Mouse (Mus musculus): ENCODE data around the gene Ptprb. TPM values are rescaled to one million over a fixed set of nuclear protein-coding genes. Genes with fewer than 3 reads are reported as not detected.

Ptprb gene
- polyA plus RNA-seq, 1 experiment = 2.8 TPM

DNA sequence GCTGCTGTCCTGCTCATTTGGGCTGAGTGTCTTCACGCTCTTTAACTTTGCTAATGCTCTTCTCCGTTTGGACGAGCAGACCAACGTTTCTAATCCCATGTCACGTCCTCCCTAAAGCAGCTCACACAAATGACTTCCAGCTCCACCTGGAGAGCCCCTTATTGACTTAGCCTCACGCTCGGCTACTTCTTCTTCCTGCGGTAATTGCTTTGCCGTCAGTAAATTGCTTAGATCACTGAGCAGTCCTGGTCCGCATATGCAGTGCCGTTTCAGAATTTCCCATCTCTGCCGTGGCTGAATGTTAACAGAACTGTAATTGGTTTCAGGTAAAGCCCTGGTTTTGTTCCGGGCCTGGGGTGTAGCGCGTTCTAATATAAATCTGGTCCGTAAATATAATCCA is 58.3 kb downstream of the Ptprb start:
- WGBS = 85% methylated on average over 16 of the region's 16 CpGs
- H3K4me1 ChIP-seq (ENCODE audit: control insufficient read depth, insufficient read depth, low read length) = no peaks in the 10 kb centered on the region
- no peak overlapping the region for H3K4me3 ChIP-seq (replicated peaks; ENCODE audit: control insufficient read depth, low read depth, low read length)
- H3K27ac ChIP-seq (ENCODE audit: control insufficient read depth, insufficient read depth, low read depth, low read length, poor library complexity) = no peak overlapping the region
- no peak for TF ChIP-seq CTCF (IDR thresholded peaks at IDR 0.05; ENCODE audit: control insufficient read depth, insufficient read depth, low read length)

DNA sequence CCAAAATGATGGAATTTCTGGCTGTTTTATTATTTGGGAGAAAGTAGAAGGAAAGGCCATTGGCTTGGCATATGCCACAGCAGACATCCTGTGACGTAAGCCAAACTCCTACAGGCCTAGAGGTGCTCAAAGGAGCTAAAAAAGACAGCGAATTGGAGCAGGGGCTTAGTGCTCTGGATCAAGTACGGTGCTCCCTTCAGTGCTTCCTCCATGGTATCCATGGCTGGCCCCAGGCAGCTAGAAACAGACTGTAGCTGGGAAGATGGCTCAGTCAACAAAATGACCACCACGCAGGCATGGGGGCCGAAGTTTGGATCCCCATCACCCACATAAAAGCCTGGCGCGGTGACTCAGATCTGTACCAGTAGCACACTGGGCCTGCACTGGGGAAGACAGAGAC is 58.8 kb downstream of the Ptprb start:
- no peak for TF ChIP-seq POLR2A (IDR thresholded peaks at IDR 0.05; ENCODE audit: borderline replicate concordance, control insufficient read depth, low read depth, low read length)
- TF ChIP-seq CTCF (IDR thresholded peaks at IDR 0.05; ENCODE audit: control insufficient read depth, insufficient read depth, low read length) = no peak
- Histone ChIP-seq H3K4me3 (replicated peaks; ENCODE audit: control insufficient read depth, low read depth, low read length) (no peak overlapping the region), H3K4me1 (ENCODE audit: control insufficient read depth, insufficient read depth, low read length) (no peaks in the 10 kb centered on the region), H3K27ac (ENCODE audit: control insufficient read depth, insufficient read depth, low read depth, low read length, poor library complexity) (no peak overlapping the region)
- WGBS = 88% methylated on average over 7 of the region's 7 CpGs

DNA sequence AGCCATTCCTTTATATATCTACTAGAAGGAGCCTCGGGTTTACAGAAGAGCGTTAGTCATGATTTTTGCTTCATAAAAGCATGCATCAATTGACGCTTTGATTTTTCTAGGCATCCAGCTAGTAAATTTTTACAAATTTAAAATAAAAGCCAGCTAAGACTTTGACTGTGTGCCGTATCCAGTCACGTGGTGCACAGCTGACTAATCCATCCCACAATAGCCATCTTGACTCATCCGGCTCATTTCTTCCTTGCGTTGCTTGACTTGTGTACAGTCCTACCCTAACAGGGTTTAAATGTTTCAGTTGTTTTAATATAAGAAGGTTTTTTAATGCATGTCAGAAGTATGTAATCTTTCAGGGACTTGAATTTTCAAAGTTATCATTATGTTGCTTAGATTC is 60.0 kb downstream of the Ptprb start:
- TF ChIP-seq POLR2A (IDR thresholded peaks at IDR 0.05; ENCODE audit: borderline replicate concordance, control insufficient read depth, low read depth, low read length) (no peak), CTCF (IDR thresholded peaks at IDR 0.05; ENCODE audit: control insufficient read depth, insufficient read depth, low read length) (no peak)
- WGBS = 85% methylated on average over 7 of the region's 7 CpGs
- no peaks in the 10 kb centered on the region for H3K4me1 ChIP-seq (ENCODE audit: control insufficient read depth, insufficient read depth, low read length)
- H3K4me3 ChIP-seq (replicated peaks; ENCODE audit: control insufficient read depth, low read depth, low read length) = no peak overlapping the region
- H3K27ac ChIP-seq (ENCODE audit: control insufficient read depth, insufficient read depth, low read depth, low read length, poor library complexity) = no peak overlapping the region

DNA sequence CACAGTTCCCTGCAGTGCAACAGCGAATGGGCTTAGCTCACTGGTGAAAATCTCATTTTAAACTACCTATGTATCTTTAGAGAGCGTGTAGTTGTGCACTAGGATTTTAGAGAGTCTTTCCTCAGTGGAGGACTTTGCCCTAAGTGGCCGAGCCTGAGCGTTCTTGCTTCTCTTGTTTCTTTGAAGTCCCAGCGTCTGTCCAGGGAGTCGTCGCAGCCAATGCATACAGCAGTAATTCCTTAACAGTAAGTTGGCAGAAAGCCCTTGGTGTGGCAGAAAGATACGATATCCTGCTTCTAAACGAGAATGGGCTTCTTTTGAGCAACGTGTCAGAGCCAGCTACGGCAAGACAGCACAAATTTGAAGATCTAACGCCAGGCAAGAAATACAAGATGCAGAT is 65.9 kb downstream of the Ptprb start:
- Histone ChIP-seq H3K27ac (ENCODE audit: control insufficient read depth, insufficient read depth, low read depth, low read length, poor library complexity) (no peak overlapping the region), H3K4me1 (ENCODE audit: control insufficient read depth, insufficient read depth, low read length) (no peaks in the 10 kb centered on the region), H3K4me3 (replicated peaks; ENCODE audit: control insufficient read depth, low read depth, low read length) (no peak overlapping the region)
- TF ChIP-seq CTCF (IDR thresholded peaks at IDR 0.05; ENCODE audit: control insufficient read depth, insufficient read depth, low read length) = no peak
- no peak for TF ChIP-seq POLR2A (IDR thresholded peaks at IDR 0.05; ENCODE audit: borderline replicate concordance, control insufficient read depth, low read depth, low read length)
- WGBS = 86% methylated on average over 12 of the region's 12 CpGs

DNA sequence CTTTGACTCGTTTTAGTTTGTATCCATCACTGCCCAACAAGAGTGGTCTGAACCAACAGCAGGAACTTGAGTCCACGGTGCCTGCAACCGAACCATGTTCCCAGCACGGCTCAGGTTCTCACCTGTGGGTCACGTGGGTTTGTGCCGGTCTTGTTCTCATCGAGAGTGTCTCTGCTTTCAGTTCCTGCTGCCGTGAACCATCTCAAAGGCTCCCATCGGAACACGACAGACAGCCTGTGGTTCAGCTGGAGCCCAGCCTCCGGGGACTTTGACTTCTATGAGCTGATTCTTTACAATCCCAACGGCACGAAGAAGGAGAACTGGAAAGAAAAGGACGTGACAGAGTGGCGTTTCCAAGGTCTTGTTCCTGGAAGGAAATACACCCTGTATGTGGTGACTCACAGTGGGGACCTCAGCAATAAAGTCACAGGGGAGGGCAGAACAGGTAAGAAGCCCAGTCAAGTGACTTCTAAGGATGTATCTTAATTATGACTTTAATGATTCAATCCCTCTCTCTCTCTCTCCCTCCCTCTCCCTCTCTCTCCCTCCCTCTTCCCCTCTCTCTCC is 71.4 kb downstream of the Ptprb start:
- WGBS = 79% methylated on average over 15 of the region's 15 CpGs
- H3K27ac ChIP-seq (ENCODE audit: control insufficient read depth, insufficient read depth, low read depth, low read length, poor library complexity) = no peak overlapping the region
- no peaks in the 10 kb centered on the region for H3K4me1 ChIP-seq (ENCODE audit: control insufficient read depth, insufficient read depth, low read length)
- H3K4me3 ChIP-seq (replicated peaks; ENCODE audit: control insufficient read depth, low read depth, low read length) = no peak overlapping the region
- TF ChIP-seq CTCF (IDR thresholded peaks at IDR 0.05; ENCODE audit: control insufficient read depth, insufficient read depth, low read length) (no peak), POLR2A (IDR thresholded peaks at IDR 0.05; ENCODE audit: borderline replicate concordance, control insufficient read depth, low read depth, low read length) (no peak)

DNA sequence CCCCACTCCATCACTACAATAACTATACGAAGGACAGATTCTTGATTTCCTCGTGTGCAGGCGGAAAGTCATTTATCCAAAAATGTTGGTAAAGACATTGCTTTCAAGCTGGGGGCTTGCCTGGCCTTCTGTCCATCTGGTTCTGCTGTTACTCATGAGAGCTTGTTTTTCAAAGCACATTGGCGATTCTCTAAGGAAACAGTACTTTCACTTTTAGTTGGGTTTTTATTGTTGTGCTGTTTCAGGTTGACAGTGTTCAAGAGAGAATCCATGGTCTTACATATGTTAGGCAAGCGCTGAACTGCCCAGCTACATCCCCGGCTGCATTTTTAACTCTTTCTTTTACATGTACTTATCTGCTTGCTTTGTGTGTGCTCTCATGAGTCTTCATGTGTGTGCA is 73.7 kb downstream of the Ptprb start:
- no peak for TF ChIP-seq POLR2A (IDR thresholded peaks at IDR 0.05; ENCODE audit: borderline replicate concordance, control insufficient read depth, low read depth, low read length)
- H3K4me1 ChIP-seq (ENCODE audit: control insufficient read depth, insufficient read depth, low read length) = no peaks in the 10 kb centered on the region
- WGBS = 84% methylated on average over 6 of the region's 6 CpGs

DNA sequence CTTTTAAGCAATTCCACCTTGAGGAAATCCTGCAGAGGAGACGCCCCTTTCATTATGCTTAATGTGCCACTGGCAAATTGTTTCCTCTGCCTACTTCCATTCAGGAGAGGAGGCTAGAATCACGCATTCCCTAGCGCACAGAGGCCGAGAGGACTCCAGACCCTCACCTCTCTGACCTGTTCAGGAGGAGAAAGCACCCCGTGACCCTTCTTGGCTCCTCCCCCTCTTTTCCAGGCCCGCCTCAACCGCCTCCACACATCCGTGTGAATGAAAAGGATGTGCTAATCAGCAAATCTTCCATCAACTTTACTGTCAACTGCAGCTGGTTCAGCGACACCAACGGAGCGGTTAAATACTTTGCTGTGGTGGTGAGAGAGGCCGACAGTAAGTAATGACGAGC is 75.2 kb downstream of the Ptprb start:
- WGBS = 85% methylated on average over 13 of the region's 13 CpGs
- Histone ChIP-seq H3K4me3 (replicated peaks; ENCODE audit: control insufficient read depth, low read depth, low read length) (no peak overlapping the region), H3K4me1 (ENCODE audit: control insufficient read depth, insufficient read depth, low read length) (no peaks in the 10 kb centered on the region), H3K27ac (ENCODE audit: control insufficient read depth, insufficient read depth, low read depth, low read length, poor library complexity) (no peak overlapping the region)
- TF ChIP-seq POLR2A (IDR thresholded peaks at IDR 0.05; ENCODE audit: borderline replicate concordance, control insufficient read depth, low read depth, low read length) = no peak
- TF ChIP-seq CTCF (IDR thresholded peaks at IDR 0.05; ENCODE audit: control insufficient read depth, insufficient read depth, low read length) = no peak

More for the DNA sequence above, 73.7 kb downstream of the Ptprb start:
- Histone ChIP-seq H3K4me3 (replicated peaks; ENCODE audit: control insufficient read depth, low read depth, low read length) (no peak overlapping the region), H3K27ac (ENCODE audit: control insufficient read depth, insufficient read depth, low read depth, low read length, poor library complexity) (no peak overlapping the region)

DNA sequence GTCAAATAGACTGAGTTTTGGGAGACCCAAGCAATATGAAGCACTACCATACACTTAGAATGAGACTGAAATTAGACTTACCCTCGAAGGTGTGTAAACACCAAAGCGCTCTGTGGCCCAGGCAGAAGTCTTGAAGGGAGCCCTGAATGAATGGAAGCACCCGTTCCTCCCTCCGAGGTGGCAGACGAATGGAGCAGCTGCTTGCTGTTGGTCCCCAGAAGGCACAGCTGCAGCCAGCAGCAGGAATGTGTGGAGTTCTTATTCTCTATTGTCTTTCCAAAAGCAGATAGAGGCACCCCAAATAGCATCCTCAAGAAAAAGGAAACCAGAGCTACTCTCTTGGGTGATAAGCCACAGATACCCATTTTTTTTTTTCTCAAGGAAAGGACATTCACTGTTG is 79.0 kb downstream of the Ptprb start:
- Histone ChIP-seq H3K27ac (ENCODE audit: control insufficient read depth, insufficient read depth, low read depth, low read length, poor library complexity) (no peak overlapping the region), H3K4me1 (ENCODE audit: control insufficient read depth, insufficient read depth, low read length) (no peaks in the 10 kb centered on the region), H3K4me3 (replicated peaks; ENCODE audit: control insufficient read depth, low read depth, low read length) (no peak overlapping the region)
- 88% methylated on average over 5 of the region's 5 CpGs for WGBS
- TF ChIP-seq POLR2A (IDR thresholded peaks at IDR 0.05; ENCODE audit: borderline replicate concordance, control insufficient read depth, low read depth, low read length) (no peak), CTCF (IDR thresholded peaks at IDR 0.05; ENCODE audit: control insufficient read depth, insufficient read depth, low read length) (no peak)

DNA sequence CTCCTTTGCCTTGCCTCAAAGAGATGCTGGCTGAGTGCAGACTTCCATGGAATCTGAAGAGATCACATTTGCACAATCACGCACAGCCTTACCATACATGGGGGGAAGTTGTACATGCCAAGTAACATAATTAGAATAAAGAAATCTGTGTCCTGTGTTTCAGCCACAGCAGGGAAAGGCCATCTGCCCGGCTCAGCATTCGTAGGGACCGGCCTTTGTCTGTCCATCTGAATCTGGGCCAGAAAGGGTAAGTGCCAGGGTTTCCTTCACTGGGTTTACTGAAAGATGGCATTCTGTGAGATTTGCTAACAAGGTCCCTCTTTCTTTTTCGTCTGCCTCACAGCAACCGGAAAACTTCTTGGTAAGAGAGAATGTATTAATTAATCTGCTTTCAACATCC is 86.9 kb downstream of the Ptprb start:
- H3K4me3 ChIP-seq (replicated peaks; ENCODE audit: control insufficient read depth, low read depth, low read length) = no peak overlapping the region

More for the DNA sequence above, 86.9 kb downstream of the Ptprb start:
- H3K4me1 ChIP-seq (ENCODE audit: control insufficient read depth, insufficient read depth, low read length) = no peaks in the 10 kb centered on the region
- 88% methylated on average over 6 of the region's 6 CpGs for WGBS
- no peak overlapping the region for H3K27ac ChIP-seq (ENCODE audit: control insufficient read depth, insufficient read depth, low read depth, low read length, poor library complexity)
- TF ChIP-seq CTCF (IDR thresholded peaks at IDR 0.05; ENCODE audit: control insufficient read depth, insufficient read depth, low read length) (no peak), POLR2A (IDR thresholded peaks at IDR 0.05; ENCODE audit: borderline replicate concordance, control insufficient read depth, low read depth, low read length) (no peak)
